Mouse (Mus musculus) heart, embryonic 15.5 days (tissue): ENCODE data around the gene Cct3. TPM values are rescaled to one million over a fixed set of nuclear protein-coding genes. Genes with fewer than 3 reads are reported as not detected.

Source experiments
- ATAC-seq: fragments of 200-750 bp; cut with Nextera tagmentation; replicated peaks from 2 replicates; pipeline ENCODE4 v1.8.0; 2017; ENCODE audit warnings: low read depth, moderate TSS enrichment; ENCODE audit not compliant: insufficient number of reproducible peaks, insufficient read depth, low FRiP score
- H3K27ac ChIP-seq: fragments of 300-500 bp; sonication (generic); 2 replicates; pipeline ENCODE4 v1.5.1; 2015; ENCODE audit warnings: mild to moderate bottlenecking, inconsistent platforms
- H3K27me3 ChIP-seq: fragments of 300-500 bp; sonication (generic); 2 replicates; pipeline ENCODE4 v1.6.1; 2015; ENCODE audit warnings: inconsistent platforms
- H3K36me3 ChIP-seq: fragments of 300-500 bp; sonication (generic); 2 replicates; pipeline ENCODE4 v1.6.1; 2015; ENCODE audit warnings: mild to moderate bottlenecking, inconsistent platforms
- H3K4me1 ChIP-seq: fragments of 300-500 bp; sonication (generic); replicated peaks from 2 replicates; pipeline ENCODE4 v1.6.1; 2015; ENCODE audit warnings: inconsistent platforms
- H3K4me2 ChIP-seq: fragments of 300-500 bp; sonication (generic); 2 replicates; pipeline ENCODE4 v1.6.1; 2015; ENCODE audit warnings: inconsistent platforms, mild to moderate bottlenecking, moderate library complexity
- H3K4me3 ChIP-seq: fragments of 300-500 bp; sonication (generic); 2 replicates; pipeline ENCODE4 v1.5.1; 2015; ENCODE audit warnings: mild to moderate bottlenecking, inconsistent platforms
- H3K9ac ChIP-seq: fragments of 300-500 bp; sonication (generic); 2 replicates; pipeline ENCODE4 v1.6.1; 2015; ENCODE audit warnings: mild to moderate bottlenecking, inconsistent platforms
- H3K9me3 ChIP-seq: fragments of 300-500 bp; sonication (generic); replicated peaks from 2 replicates; pipeline ENCODE4 v1.6.1; 2016; ENCODE audit warnings: inconsistent platforms
- WGBS: fragments of 180-500 bp; shearing (Covaris S2); methylation state at CpG from one replicate; pipeline ENCODE4 v1.1.7; 2015; ENCODE audit warnings: mixed read lengths; 5-methylcytosine and 5-hydroxymethylcytosine counted together
- polyA plus RNA-seq: library from polyadenylated mRNA; unstranded; fragments of >200 nt; fragmentation: Nextera tagmentation; extraction: Ambion mirVana; gene quantifications from 2 replicates; pipeline ENCODE4 v1.2.1, GENCODE M21; 2015

Cct3 gene
- polyA plus RNA-seq, 1 experiment from 2014 or later: 322 TPM

GRCm38 (mm10) chr3:88336058-88337013 lies 39.4 kb downstream of the Cct3 start, which contains the start of the genes Tmem79 and Smg5:
TSS of gene Tmem79 (minus strand) at chr3:88336148.
TSS of gene Smg5 (plus strand) at chr3:88336260.
- Histone ChIP-seq H3K36me3 (peaks cover under 1% of the 10 kb centered on the region; the same call in 1 of the 2 replicates), H3K9me3 (no peaks in the 10 kb centered on the region), H3K27ac (peak within 1 kb of the TSS; percentile 99), H3K27me3 (no peaks in the 10 kb centered on the region), H3K4me2 (peak within 1 kb of the TSS; percentile 74), H3K4me3 (peak within 1 kb of the TSS; percentile 96), H3K9ac (peak within 1 kb of the TSS; percentile 96), H3K4me1 (peaks cover 35% of the 10 kb centered on the region)
- ATAC-seq: peak; percentile 88
- 1% methylated on average over 65 of the region's 66 CpGs for WGBS

GRCm38 (mm10) chr3:88337367-88338020 lies 40.6 kb downstream of the Cct3 start:
- Histone ChIP-seq H3K36me3 (peaks cover 12% of the 10 kb centered on the region), H3K27me3 (no peaks in the 10 kb centered on the region), H3K9me3 (no peaks in the 10 kb centered on the region), H3K27ac (peak overlapping the region; percentile 99), H3K4me3 (peak overlapping the region; percentile 96), H3K9ac (peak overlapping the region; percentile 12; the same call in 1 of the 2 replicates), H3K4me2 (peak overlapping the region; percentile 74), H3K4me1 (peaks cover 35% of the 10 kb centered on the region)
- 47% methylated on average over 11 of the region's 11 CpGs for WGBS
- no peak for ATAC-seq

- Histone ChIP-seq H3K4me2 (no peak overlapping the region), H3K9ac (no peak overlapping the region), H3K9me3 (no peaks in the 10 kb centered on the region), H3K27ac (no peak overlapping the region), H3K4me3 (no peak overlapping the region), H3K4me1 (peaks cover 35% of the 10 kb centered on the region), H3K27me3 (no peaks in the 10 kb centered on the region), H3K36me3 (peaks cover 20% of the 10 kb centered on the region)
- 76% methylated on average over 7 of the region's 7 CpGs for WGBS
- ATAC-seq: no peak
These were observed 41.4 kb downstream of the Cct3 start for GRCm38 (mm10) chr3:88338316-88338715.

- Histone ChIP-seq H3K4me2 (no peak overlapping the region), H3K9me3 (no peaks in the 10 kb centered on the region), H3K4me1 (peaks cover 35% of the 10 kb centered on the region), H3K27ac (no peak overlapping the region), H3K36me3 (peaks cover 27% of the 10 kb centered on the region), H3K9ac (no peak overlapping the region), H3K4me3 (no peak overlapping the region), H3K27me3 (no peaks in the 10 kb centered on the region)
- 60% methylated on average over 3 of the region's 3 CpGs for WGBS
- ATAC-seq: no peak
These were observed 42.1 kb downstream of the Cct3 start for GRCm38 (mm10) chr3:88339006-88339405.

- no peak overlapping the region for H3K4me3 ChIP-seq
- no peaks in the 10 kb centered on the region for H3K4me1 ChIP-seq
- 71% methylated on average over 13 of the region's 13 CpGs for WGBS
- no peak overlapping the region for H3K27ac ChIP-seq
- ATAC-seq: no peak
- H3K4me2 ChIP-seq: no peak overlapping the region
- H3K9me3 ChIP-seq: no peaks in the 10 kb centered on the region
- no peak overlapping the region for H3K9ac ChIP-seq
- H3K36me3 ChIP-seq: peaks cover 99% of the 10 kb centered on the region
- no peaks in the 10 kb centered on the region for H3K27me3 ChIP-seq
These were observed 53.8 kb downstream of the Cct3 start for GRCm38 (mm10) chr3:88350732-88351131.

GRCm38 (mm10) chr3:88352907-88353306 lies 56.0 kb downstream of the Cct3 start:
- Histone ChIP-seq H3K27ac (no peak overlapping the region), H3K4me3 (no peak overlapping the region), H3K4me2 (no peak overlapping the region), H3K36me3 (peaks cover 99% of the 10 kb centered on the region), H3K4me1 (no peaks in the 10 kb centered on the region), H3K27me3 (no peaks in the 10 kb centered on the region), H3K9me3 (no peaks in the 10 kb centered on the region), H3K9ac (no peak overlapping the region)
- ATAC-seq: no peak
- 86% methylated on average over 9 of the region's 9 CpGs for WGBS

- Histone ChIP-seq H3K9ac (no peak overlapping the region), H3K36me3 (peaks cover 100% of the 10 kb centered on the region)
These were observed 57.7 kb downstream of the Cct3 start for GRCm38 (mm10) chr3:88354396-88355165.

GRCm38 (mm10) chr3:88359584-88359983 lies 62.7 kb downstream of the Cct3 start:
- Histone ChIP-seq H3K9ac (peak overlapping the region; percentile 14; the same call in 1 of the 2 replicates), H3K4me1 (peaks cover 43% of the 10 kb centered on the region), H3K4me3 (no peak overlapping the region), H3K4me2 (no peak overlapping the region), H3K9me3 (no peaks in the 10 kb centered on the region), H3K27ac (peak overlapping the region; percentile 56), H3K27me3 (peaks cover 3% of the 10 kb centered on the region), H3K36me3 (peaks cover 77% of the 10 kb centered on the region)
- ATAC-seq: no peak
- 46% methylated on average over 5 of the region's 5 CpGs for WGBS

More at GRCm38 (mm10) chr3:88354396-88355165, 57.7 kb downstream of the Cct3 start:
- no peak for ATAC-seq
- no peaks in the 10 kb centered on the region for H3K9me3 ChIP-seq
- H3K4me1 ChIP-seq: peaks cover 10% of the 10 kb centered on the region; the same call in 1 of the 2 replicates
- no peak overlapping the region for H3K4me2 ChIP-seq
- no peak overlapping the region for H3K27ac ChIP-seq
- 89% methylated on average over 8 of the region's 8 CpGs for WGBS
- no peak overlapping the region for H3K4me3 ChIP-seq
- no peaks in the 10 kb centered on the region for H3K27me3 ChIP-seq

GRCm38 (mm10) chr3:88359989-88360388 lies 63.1 kb downstream of the Cct3 start:
- H3K4me3 ChIP-seq: no peak overlapping the region
- no peak for ATAC-seq
- H3K27me3 ChIP-seq: peaks cover 8% of the 10 kb centered on the region
- H3K27ac ChIP-seq: peak overlapping the region; percentile 56
- H3K4me1 ChIP-seq: peaks cover 47% of the 10 kb centered on the region
- no peaks in the 10 kb centered on the region for H3K9me3 ChIP-seq
- WGBS: 68% methylated on average over 3 of the region's 3 CpGs
- no peak overlapping the region for H3K4me2 ChIP-seq
- H3K36me3 ChIP-seq: peaks cover 73% of the 10 kb centered on the region
- peak overlapping the region; percentile 28; the same call in 1 of the 2 replicates for H3K9ac ChIP-seq

- WGBS: 69% methylated on average over 6 of the region's 6 CpGs
- no peak overlapping the region for H3K4me2 ChIP-seq
- H3K4me3 ChIP-seq: no peak overlapping the region
- ATAC-seq: no peak
- no peak overlapping the region for H3K9ac ChIP-seq
- H3K27ac ChIP-seq: 0 out of 2 replicates have a peak overlapping the region, but pooled peaks have one; percentile 56
- peaks cover 19% of the 10 kb centered on the region for H3K27me3 ChIP-seq
- peaks cover 49% of the 10 kb centered on the region for H3K4me1 ChIP-seq
- no peaks in the 10 kb centered on the region for H3K9me3 ChIP-seq
- peaks cover 62% of the 10 kb centered on the region for H3K36me3 ChIP-seq
These were observed 64.2 kb downstream of the Cct3 start for GRCm38 (mm10) chr3:88361096-88361495.
